Mouse (Mus musculus) forebrain, embryonic 15.5 days (tissue): ENCODE measurements at regions not wholly inside any gene's neighbourhood (a gene's known extent, or its start where the extent isn't known, plus 50 kb on each side); places are given as distances from the start of the nearest gene placed in this dataset.

Experiments
- ATAC-seq: fragments of 200-750 bp; cut with Nextera tagmentation; replicated peaks from 2 replicates; pipeline ENCODE4 v1.8.0; 2017; ENCODE audit warnings: mild to moderate bottlenecking, moderate TSS enrichment, moderate library complexity
- H3K27ac ChIP-seq: fragments of 300-500 bp; sonication (generic); replicated peaks from 2 replicates; pipeline ENCODE4 v1.5.1; 2015; ENCODE audit warnings: mild to moderate bottlenecking, inconsistent platforms
- H3K27me3 ChIP-seq: fragments of 300-500 bp; sonication (generic); 2 replicates; pipeline ENCODE4 v1.6.1; 2015; ENCODE audit warnings: inconsistent platforms
- H3K36me3 ChIP-seq: fragments of 300-500 bp; sonication (generic); 2 replicates; pipeline ENCODE4 v1.6.1; 2015; ENCODE audit warnings: mild to moderate bottlenecking, inconsistent platforms
- H3K4me1 ChIP-seq: fragments of 300-500 bp; sonication (generic); 2 replicates; pipeline ENCODE4 v1.6.1; 2015; ENCODE audit warnings: inconsistent platforms
- H3K4me2 ChIP-seq: fragments of 300-500 bp; sonication (generic); replicated peaks from 2 replicates; pipeline ENCODE4 v1.6.1; 2015; ENCODE audit warnings: mild to moderate bottlenecking, inconsistent platforms
- H3K4me3 ChIP-seq: fragments of 300-500 bp; sonication (generic); 2 replicates; pipeline ENCODE4 v1.5.1; 2015; ENCODE audit warnings: mild to moderate bottlenecking, inconsistent platforms
- H3K9ac ChIP-seq: fragments of 300-500 bp; sonication (generic); replicated peaks from 2 replicates; pipeline ENCODE4 v1.6.1; 2015; ENCODE audit warnings: mild to moderate bottlenecking, inconsistent platforms
- H3K9me3 ChIP-seq: fragments of 300-500 bp; sonication (generic); 2 replicates; pipeline ENCODE4 v1.6.1; 2016; ENCODE audit warnings: inconsistent platforms
- WGBS: fragments of 180-500 bp; shearing (Covaris S2); methylation state at CpG from one replicate; pipeline ENCODE4 v1.1.7; 2015; ENCODE audit warnings: mixed read lengths; 5-methylcytosine and 5-hydroxymethylcytosine counted together

- H3K27ac ChIP-seq = no peak overlapping the region
- no peaks in the 10 kb centered on the region for H3K27me3 ChIP-seq
- no peaks in the 10 kb centered on the region for H3K36me3 ChIP-seq
- no peak overlapping the region for H3K9ac ChIP-seq
- H3K9me3 ChIP-seq = no peaks in the 10 kb centered on the region
- H3K4me2 ChIP-seq = no peak overlapping the region
- no peak for ATAC-seq
- H3K4me1 ChIP-seq = no peaks in the 10 kb centered on the region
- no peak overlapping the region for H3K4me3 ChIP-seq
- 95% methylated on average over 4 of the region's 4 CpGs for WGBS
Measured at GRCm38 (mm10) chr19:54685147-54685546, 441.9 kb downstream of the Gpam start.
